Mouse (Mus musculus) hematopoietic multipotent progenitor cell, adult 10-12 weeks (in vitro differentiated cells): ENCODE results near the gene Trim30d. TPM values are rescaled to one million over a fixed set of nuclear protein-coding genes. Genes with fewer than 3 reads are reported as not detected.

Source experiments
- polyA plus RNA-seq: library from polyadenylated mRNA; stranded (reverse); fragments of >175 nt; gene quantifications from 2 replicates; pipeline ENCODE4 v1.2.3, GENCODE M21; 2012; ENCODE audit warnings: low replicate concordance

The Trim30d gene
- 0.07 and 0.16 TPM in 2 replicates for polyA plus RNA-seq

GRCm38 (mm10) chr7:104507421-104508065, at the start of gene Trim30d:
Gene Trim30d (minus strand): TSS chr7:104507849.

GRCm38 (mm10) chr7:104549833-104550232, 42.2 kb upstream of the Trim30d start, which contains the start of gene Olfr651:
Gene Olfr651 (plus strand): TSS chr7:104550133.

GRCm38 (mm10) chr7:104465065-104465744, 42.4 kb downstream of the Trim30d start, which contains the start of gene Trim30a:
Gene Trim30a (minus strand): TSS chr7:104465193.

Other genes starting within 250 kb of the Trim30d start
- 0.04 TPM in 1 of 2 replicates, not detected in the other for gene Trim5, start 219.8 kb downstream of the Trim30d start, polyA plus RNA-seq
- gene Trim12a, start 192.4 kb downstream of the Trim30d start, polyA plus RNA-seq, result not detected in 2 replicates
- 1.1 and 1.8 TPM in 2 replicates for gene Trim34b, start 178.4 kb downstream of the Trim30d start, polyA plus RNA-seq
- gene Trim12c, start 154.5 kb downstream of the Trim30d start, polyA plus RNA-seq, result 3.5 and 6.5 TPM in 2 replicates
- 0.52 and 0.56 TPM in 2 replicates for gene Trim30b, start 138.0 kb downstream of the Trim30d start, polyA plus RNA-seq
- gene Trim30c, start 107.0 kb downstream of the Trim30d start, polyA plus RNA-seq, result 0.10 and 0.26 TPM in 2 replicates
- gene Trim30a, start 42.7 kb downstream of the Trim30d start, polyA plus RNA-seq, result 7.1 and 19.8 TPM in 2 replicates
- not detected in 2 replicates for gene Olfr651, start 42.3 kb upstream of the Trim30d start, polyA plus RNA-seq
- not detected in 2 replicates for gene Olfr652, start 53.1 kb upstream of the Trim30d start, polyA plus RNA-seq
- gene Olfr653, start 69.5 kb upstream of the Trim30d start, polyA plus RNA-seq, result not detected in 2 replicates
- not detected in 2 replicates for gene Olfr654, start 79.2 kb upstream of the Trim30d start, polyA plus RNA-seq
- gene Olfr655, start 93.9 kb upstream of the Trim30d start, polyA plus RNA-seq, result not detected in 2 replicates
- gene Olfr656, start 106.1 kb upstream of the Trim30d start, polyA plus RNA-seq, result not detected in 2 replicates
- not detected in 2 replicates for gene Olfr657, start 116.9 kb upstream of the Trim30d start, polyA plus RNA-seq
- 0.04 TPM in 1 of 2 replicates, not detected in the other for gene Olfr658, start 139.5 kb upstream of the Trim30d start, polyA plus RNA-seq
- gene Olfr659, start 158.9 kb upstream of the Trim30d start, polyA plus RNA-seq, result not detected in 2 replicates
- gene Olfr661, start 178.7 kb upstream of the Trim30d start, polyA plus RNA-seq, result not detected in 2 replicates